Mouse (Mus musculus): ENCODE measurements at regions not wholly inside any gene's neighbourhood (a gene's known extent, or its start where the extent isn't known, plus 50 kb on each side); places are given as distances from the start of the nearest gene placed in this dataset.

DNA sequence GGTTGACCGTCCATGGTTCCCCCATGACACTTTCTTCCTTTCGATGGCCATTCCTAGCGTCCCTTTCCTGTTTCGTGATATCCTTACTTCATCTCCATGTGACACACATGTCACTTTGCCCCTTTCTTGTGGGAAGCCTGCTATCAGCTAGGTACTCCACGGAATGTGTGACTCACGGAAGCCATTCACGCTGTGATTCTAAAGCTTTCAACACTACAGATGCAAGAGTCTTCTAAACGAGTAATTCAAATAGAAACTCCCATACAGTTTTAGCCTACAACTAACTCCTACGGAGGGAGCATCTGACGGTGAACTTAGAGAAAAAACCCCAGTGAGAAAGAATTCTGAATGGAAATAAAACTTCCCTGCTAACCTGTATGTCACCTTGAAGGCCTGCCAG, 83.5 kb upstream of the Daam1 start:
- 83% methylated on average over 10 of the region's 10 CpGs for WGBS
- DNase-seq (ENCODE audit: low read depth, low spot score), result no peak

DNA sequence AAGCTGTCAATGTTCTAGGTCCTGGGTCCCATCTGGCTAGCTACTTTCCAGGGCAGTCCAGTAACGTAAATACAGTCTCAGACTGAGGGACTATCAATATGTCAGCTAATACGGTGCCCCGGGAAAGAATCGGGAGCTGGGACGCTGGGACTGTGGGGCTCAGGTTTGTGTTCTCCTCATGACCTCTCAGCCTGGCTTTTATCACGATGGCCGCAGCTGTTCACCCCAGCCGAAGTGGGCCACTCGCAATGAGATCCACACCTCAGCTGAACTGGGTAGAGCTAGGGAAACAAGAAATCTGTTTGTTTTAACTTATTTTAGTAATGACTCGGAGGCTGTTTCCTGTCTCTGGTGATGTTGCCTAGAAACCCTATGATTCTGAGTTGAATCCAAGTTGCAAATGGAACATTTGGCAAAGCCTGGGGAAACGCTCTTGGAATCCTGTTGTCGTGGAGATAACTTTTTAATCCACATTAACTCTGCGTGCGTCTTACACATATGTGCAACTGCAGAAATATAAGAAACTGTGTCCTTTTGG, 83.0 kb upstream of the Daam1 start:
- no peak for DNase-seq (ENCODE audit: low read depth, low spot score)
- 70% methylated on average over 14 of the region's 14 CpGs for WGBS

DNA sequence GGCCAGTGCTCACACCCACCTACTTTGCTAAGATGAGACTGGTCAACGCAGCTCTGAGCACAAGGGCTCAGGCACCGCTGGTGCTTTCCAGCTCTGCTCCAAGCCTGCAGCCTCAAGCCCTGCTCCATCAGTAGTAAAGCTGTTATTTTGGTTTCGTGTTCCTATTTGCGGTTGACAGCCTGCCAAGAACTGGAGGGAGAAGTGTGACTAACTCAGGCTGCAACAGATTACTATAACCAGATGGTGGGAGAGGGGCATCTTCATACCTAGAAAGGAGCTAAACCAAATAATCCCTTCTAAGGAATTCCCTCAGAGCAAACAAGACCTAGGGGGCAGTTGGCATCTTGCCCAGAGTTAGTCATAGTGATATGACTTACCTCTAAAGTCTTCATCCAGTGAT, 82.1 kb upstream of the Daam1 start:
- WGBS, result 10% methylated on average over 4 of the region's 4 CpGs

DNA sequence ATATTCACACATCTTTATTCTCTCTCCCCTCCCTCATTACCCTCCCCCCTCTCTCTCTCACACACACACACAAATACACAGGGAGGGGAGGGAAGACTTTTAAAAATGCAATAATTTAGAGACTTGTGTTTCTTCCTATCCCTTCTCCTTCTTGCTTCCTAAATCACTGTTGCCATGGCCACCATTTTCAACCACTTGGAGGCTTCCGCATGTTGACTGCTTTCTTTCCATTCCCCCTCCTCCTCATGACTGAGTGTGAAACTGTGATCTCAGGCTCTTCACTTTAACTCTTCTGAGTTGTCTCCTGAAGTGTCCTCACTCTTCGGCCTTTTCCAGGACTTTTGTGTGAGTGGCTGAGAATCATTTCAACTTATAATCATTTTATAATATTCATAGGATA, 81.2 kb upstream of the Daam1 start:
- 76% methylated on average over 2 of the region's 2 CpGs for WGBS
- no peak for DNase-seq (ENCODE audit: low read depth, low spot score)

More for the DNA sequence above, 82.1 kb upstream of the Daam1 start:
- no peak for DNase-seq (ENCODE audit: low read depth, low spot score)

DNA sequence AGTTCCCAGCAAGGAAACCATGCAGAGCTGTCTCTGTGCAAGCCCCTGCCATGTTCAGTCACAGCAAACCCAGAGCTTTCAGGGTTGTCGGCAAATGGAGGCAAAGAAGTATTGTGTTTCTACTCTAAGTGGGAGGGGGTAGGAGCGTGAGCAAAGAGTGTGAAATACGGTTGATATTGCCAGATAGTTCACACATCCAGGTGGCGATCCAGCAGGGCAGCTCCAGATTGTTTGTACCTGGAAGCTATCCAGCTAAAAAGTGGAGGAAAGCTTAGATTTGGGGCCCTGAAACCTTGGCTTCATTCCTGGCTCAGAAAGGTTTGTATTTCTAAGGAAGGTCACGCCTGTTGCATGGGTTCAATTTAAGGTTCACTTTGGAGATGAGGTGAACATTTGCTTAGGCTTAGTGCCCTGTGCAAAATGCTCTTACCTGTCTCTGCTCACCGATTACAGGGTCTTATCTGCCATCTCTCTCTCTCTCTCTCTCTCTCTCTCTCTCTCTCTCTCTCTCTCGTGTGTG, 78.1 kb upstream of the Daam1 start:
- no peak for DNase-seq (ENCODE audit: low read depth, low spot score)
- WGBS, result 28% methylated on average over 7 of the region's 7 CpGs

DNA sequence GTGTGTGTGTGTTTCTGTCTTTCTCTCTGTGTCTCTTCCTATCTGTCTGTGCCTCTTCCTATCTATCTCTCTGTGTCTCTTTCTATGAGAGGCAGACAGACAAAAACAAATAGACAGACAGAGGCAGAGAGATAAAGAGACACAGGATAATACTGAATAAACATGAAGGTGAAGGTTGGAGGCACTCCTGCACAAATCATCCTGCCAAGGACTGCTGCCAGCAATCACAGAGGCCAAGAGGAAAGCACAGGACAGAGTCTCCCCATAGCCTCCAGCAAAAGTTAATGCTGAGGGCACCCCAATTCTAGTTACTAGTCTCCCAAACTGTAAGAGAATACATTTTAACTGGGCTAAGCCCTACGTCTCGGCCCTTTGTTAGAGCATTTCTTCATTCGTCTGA, 77.6 kb upstream of the Daam1 start:
- no peak for DNase-seq (ENCODE audit: low read depth, low spot score)
- WGBS, result 85% methylated on average over 3 of the region's 3 CpGs

DNA sequence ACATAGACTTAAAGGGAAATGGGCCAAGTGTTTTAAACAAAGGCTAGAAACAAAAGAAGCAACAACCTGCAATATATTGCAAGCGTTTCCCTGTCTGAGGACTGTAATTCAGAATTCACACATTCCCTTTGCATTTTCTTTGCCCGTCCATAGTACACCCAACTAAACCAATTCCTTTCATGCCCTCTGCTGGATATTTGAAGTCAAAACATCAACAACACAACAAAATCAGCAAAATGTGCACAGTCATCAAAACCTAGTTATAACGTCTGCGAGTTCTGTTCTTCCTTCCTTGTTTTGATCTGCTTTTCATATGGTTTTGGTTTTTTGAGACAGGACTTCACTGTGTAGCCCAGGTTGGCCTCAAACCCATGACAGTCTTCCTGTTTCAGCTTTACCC, 67.7 kb upstream of the Daam1 start:
- 56% methylated on average over 4 of the region's 4 CpGs for WGBS
- DNase-seq (ENCODE audit: low read depth, low spot score), result no peak

DNA sequence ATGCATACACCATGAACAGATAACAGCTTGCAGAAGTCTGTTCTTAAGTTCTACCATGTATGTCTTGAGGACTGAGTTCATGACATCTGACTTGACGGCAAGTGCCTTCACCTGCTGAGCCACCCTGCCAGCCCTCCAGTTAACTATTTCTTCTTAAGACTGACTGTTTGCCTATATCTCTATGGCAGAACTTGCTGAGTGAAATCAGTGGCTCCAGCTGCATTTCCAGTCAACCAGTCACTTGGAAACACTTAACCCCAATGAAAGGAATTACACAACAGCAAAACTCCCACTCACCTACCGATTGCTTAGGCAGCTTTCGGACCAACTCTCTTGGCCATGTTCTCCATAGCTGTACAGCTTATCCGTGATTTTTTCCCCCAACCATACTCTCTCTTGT, 64.8 kb upstream of the Daam1 start:
- 85% methylated on average over 4 of the region's 4 CpGs for WGBS
- no peak for DNase-seq (ENCODE audit: low read depth, low spot score)

DNA sequence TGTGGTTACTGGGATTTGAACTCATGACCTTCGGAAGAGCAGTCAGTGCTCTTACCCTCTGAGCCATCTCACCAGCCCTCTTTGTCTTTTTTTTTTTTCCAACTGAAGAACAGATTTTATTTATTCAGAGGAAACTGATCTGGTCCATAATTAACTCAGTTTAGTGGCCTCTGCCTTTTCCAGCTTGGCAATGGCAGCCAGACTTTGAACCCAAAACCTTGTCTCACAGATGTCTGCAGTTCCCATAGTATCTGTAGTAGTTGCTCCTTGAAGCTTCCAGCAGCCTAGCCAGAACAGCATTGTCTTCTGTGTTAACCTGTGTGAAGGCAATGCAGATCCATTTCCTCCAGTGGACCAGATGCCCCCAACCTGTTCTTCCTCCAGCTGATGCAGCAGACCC, 64.2 kb upstream of the Daam1 start:
- 38% methylated on average over 1 of the region's 1 CpGs for WGBS
- DNase-seq (ENCODE audit: low read depth, low spot score), result no peak

DNA sequence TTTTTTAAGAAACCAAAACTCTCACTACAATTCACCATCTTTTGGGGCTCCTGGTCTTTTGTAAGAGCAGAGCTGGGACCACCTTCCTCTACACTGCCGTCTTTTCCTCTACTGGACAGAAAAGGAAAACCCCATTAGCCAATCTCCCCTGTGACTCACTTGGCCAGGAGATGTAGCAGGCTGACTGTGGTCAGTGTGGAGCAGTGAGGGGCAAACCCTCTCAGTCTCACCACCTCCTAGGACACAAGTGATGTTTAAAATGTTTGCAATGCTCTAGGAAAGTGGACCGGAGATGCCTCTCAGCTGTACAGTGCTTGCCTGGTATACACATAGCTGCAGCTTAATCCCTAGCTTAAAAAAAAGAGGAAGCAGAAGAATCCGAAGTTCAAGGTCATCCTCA, 63.0 kb upstream of the Daam1 start:
- 21% methylated on average over 3 of the region's 3 CpGs for WGBS
- DNase-seq (ENCODE audit: low read depth, low spot score), result no peak

DNA sequence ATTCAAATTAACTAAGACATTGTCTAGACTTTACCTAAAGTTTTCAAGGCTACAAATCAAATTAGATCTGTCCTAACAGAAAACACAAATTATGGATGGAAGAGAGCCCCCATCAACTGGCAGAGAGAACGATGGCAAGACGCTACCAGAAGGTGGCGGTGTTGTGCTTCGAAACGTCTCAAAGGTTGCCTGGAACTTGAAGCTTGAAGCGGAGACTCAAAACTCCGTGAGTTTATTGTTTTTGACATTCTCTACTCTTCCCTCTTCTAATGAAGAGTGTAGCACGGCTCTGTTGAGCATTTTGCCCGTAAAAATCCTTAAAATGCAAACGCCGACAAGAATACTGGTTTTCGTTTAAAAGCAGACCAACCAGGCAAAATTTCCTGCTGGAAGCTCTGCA, 62.4 kb upstream of the Daam1 start:
- WGBS, result 1% methylated on average over 12 of the region's 12 CpGs
- peak; percentile 38 for DNase-seq (ENCODE audit: low read depth, low spot score)

DNA sequence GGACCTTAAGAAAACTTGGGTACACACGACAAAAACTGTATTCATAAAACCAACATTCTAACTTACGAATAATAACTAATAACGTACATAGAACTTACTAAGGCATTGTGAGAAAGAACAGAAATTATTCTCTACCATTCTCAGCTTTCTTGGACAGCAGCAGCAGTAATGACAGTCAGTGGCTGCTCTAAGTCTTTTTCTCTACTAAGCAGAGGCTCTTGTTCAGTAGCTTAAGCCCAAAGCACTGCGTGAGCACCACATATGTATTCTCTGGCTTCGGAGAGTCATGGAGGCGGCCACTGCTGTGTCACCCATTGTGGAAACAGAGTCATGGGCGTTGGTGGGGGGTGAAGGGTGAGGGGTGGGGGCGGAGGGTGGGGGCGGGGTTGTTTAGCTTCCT, 62.0 kb upstream of the Daam1 start:
- no peak for DNase-seq (ENCODE audit: low read depth, low spot score)
- WGBS, result 32% methylated on average over 9 of the region's 9 CpGs

DNA sequence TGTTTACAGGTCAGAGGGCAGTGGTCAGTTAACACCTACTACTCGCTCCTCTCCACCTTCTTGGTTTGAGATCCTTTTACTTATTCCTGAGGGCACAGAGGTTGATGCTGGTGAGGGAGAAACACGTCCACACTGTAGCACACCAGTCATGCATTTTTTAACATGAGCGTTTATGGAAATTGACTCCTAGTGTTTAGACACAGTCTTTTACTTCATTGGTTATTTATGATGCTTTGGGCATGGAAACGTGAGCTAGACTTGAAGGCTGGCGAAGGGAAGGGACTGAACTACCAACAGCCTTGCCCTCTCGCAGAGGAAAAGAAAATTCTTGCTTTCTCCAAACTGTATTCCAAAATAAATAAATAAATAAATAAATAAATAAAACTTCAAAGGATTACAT, 61.6 kb upstream of the Daam1 start:
- no peak for DNase-seq (ENCODE audit: low read depth, low spot score)
- WGBS, result 76% methylated on average over 6 of the region's 6 CpGs

DNA sequence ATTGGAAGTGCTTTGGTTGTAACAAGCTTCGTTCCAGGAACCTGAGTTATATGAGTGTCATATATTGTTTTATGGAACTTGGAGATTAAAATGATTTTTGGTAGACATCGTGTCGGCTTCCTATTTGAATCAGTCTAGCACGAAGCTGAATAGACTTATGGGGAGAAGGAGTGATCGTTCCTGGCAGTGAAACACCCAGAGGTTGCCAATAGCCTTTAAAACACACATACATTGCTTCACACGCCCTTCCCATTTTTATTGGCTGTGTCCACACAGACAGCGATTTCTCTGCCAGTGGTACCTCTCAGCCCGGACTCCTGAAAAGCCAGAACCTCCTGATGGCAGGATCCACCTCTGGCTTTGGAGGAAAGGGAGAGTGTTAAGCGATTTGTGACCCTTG, 57.0 kb upstream of the Daam1 start:
- WGBS, result 25% methylated on average over 9 of the region's 9 CpGs
- peak; percentile 54 for DNase-seq (ENCODE audit: low read depth, low spot score)

DNA sequence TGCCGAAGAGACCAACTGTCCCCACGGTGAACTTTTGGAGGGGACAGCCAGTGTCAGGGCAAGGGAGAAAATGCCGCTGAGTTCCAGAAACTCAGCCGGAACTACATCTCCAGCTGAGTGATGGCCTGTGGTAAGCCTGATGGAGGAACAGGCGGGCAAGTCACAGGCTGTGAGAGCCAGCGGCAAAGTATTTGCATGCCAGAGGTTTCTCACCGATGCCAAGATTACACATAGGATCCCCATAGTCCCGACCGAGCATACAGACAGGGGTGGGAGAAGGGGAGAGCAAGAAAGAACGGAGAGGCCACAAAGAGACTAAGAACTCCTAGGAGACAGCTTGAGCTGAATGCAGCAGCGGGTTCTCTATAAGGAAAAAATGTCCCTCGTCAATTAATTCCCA, 55.8 kb upstream of the Daam1 start:
- WGBS, result 95% methylated on average over 12 of the region's 12 CpGs
- DNase-seq (ENCODE audit: low read depth, low spot score), result no peak

DNA sequence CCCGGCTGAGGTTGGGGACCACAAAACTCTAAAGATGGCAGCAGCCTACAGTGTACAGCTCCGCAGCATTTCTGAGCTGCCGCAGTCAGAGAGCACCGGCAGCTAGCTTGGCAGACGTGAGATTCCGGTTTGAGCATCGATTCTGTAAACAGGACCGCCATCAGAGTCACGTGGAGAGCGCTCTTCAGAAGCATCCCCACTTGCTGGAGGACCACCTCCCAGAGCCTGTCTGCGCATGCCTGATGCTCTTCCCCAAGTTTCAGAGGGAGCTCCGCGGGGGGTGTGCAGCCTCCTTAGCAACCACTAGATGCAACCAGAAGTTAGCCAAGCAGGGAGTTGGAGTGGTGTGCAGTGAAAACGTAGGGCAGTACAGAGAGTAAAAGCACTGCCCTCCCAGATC, 52.7 kb upstream of the Daam1 start:
- 38% methylated on average over 14 of the region's 14 CpGs for WGBS
- DNase-seq (ENCODE audit: low read depth, low spot score), result no peak

DNA sequence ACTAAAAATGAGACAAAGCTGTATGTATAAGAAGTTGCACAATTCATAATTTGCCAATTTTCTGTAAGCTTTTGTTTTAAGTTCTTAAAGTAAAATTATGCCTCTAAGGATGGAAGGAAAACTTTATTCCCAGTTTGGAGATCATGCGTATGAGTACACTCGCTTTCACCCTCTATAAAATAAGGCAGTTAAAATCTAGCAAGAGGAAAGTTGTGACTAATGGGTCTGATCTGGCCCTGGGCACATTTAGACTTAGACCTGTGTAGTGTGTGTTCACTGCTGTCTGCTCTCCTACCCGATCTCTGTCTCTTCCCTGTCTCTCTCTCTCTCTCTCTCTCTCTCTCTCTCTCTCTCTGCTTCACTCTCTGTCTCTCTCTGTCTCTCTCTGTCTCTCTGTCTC, 51.9 kb upstream of the Daam1 start:
- 81% methylated on average over 3 of the region's 3 CpGs for WGBS
- no peak for DNase-seq (ENCODE audit: low read depth, low spot score)

DNA sequence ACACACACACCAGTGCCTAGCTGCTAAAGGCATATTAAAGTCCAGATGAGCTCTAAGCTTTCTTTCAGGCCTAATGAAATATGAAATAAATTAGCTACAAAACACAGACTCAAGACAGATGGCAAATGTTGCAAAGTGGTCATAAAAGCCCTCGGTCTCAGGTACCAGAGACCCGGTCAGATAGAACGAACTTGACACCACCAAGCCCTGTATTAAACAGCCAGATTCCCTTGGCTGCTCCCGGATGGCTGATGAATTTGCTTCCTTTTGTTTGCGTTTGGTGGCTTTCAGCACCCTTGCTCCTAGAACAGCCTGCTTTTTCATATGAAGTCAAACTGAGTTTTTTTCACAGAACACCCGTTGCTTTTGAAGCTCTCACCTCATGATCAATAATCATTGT, 51.5 kb upstream of the Daam1 start:
- WGBS, result 67% methylated on average over 6 of the region's 6 CpGs
- no peak for DNase-seq (ENCODE audit: low read depth, low spot score)

All from large intestine, adult 2 months (tissue).